In genomic region chr8:111989911-111990310, GRCm38 (mm10) we compare ENCODE assay signal across 9 mouse cellular contexts. TPM values are rescaled to one million over a fixed set of nuclear protein-coding genes. Genes with fewer than 3 reads are reported as not detected.
DNase-seq lines count a peak whose midpoint lies in the region; ATAC-seq and TF ChIP-seq lines count a peak whose summit lies in the region.
"Had no signal": no experiment of that assay in that cellular context is flagged by ENCODE, and none has a peak within 500 bp of the region (broad histone marks: within the 10 kb centered on the region; RNA-seq: fewer than 3 reads in every experiment).

No protein-coding gene starts in this region.

- H3K9me3 ChIP-seq in forebrain, postnatal 0 days (ENCODE audit: low read length) = no peaks in the 10 kb centered on the region
- no peaks in the 10 kb centered on the region for H3K9me3 ChIP-seq in forebrain, embryonic 16.5 days (ENCODE audit: control insufficient read depth, low read length)
- no peaks in the 10 kb centered on the region for H3K9me3 ChIP-seq in embryonic facial prominence, embryonic 10.5 days
- H3K9me3 ChIP-seq: neural tube, embryonic 12.5 days had no signal

- no peaks in the 10 kb centered on the region for H3K4me1 ChIP-seq in forebrain, postnatal 0 days (ENCODE audit: insufficient read depth)
- peaks cover 7% of the 10 kb centered on the region for H3K4me1 ChIP-seq in forebrain, embryonic 16.5 days (replicated peaks; ENCODE audit: control insufficient read depth, insufficient read depth, low read length)
- peaks cover 10% of the 10 kb centered on the region for H3K4me1 ChIP-seq in embryonic facial prominence, embryonic 10.5 days

- no peak overlapping the region for H3K27ac ChIP-seq in forebrain, postnatal 0 days (ENCODE audit: low read depth, low read length)
- no peak overlapping the region for H3K27ac ChIP-seq in forebrain, embryonic 16.5 days (ENCODE audit: low read length)
- H3K27ac ChIP-seq in embryonic facial prominence, embryonic 10.5 days (replicated peaks) = no peak overlapping the region
- H3K27ac ChIP-seq: neural tube, embryonic 12.5 days had no signal

- TF ChIP-seq CTCF in forebrain, postnatal 0 days (IDR thresholded peaks at IDR 0.05; ENCODE audit: low read depth) = peak; percentile 86

- ATAC-seq in forebrain, postnatal 0 days = no peak
- no peak for ATAC-seq in forebrain, embryonic 16.5 days

- H3K36me3 ChIP-seq in forebrain, postnatal 0 days (ENCODE audit: insufficient read depth) = peaks cover 38% of the 10 kb centered on the region
- peaks cover 11% of the 10 kb centered on the region; the same call in 1 of the 2 replicates for H3K36me3 ChIP-seq in forebrain, embryonic 16.5 days (ENCODE audit: control insufficient read depth, insufficient read depth)
- H3K36me3 ChIP-seq in embryonic facial prominence, embryonic 10.5 days (replicated peaks) = peaks cover 70% of the 10 kb centered on the region

- no peak overlapping the region for H3K9ac ChIP-seq in forebrain, postnatal 0 days
- H3K9ac ChIP-seq in forebrain, embryonic 16.5 days (replicated peaks; ENCODE audit: low read depth, low read length) = no peak overlapping the region
- H3K9ac ChIP-seq: neural tube, embryonic 12.5 days had no signal

- H3K4me2 ChIP-seq in forebrain, postnatal 0 days (ENCODE audit: low read depth) = no peak overlapping the region
- no peak overlapping the region for H3K4me2 ChIP-seq in forebrain, embryonic 16.5 days (ENCODE audit: low read length)
- H3K4me2 ChIP-seq: neural tube, embryonic 12.5 days had no signal

- 12% methylated on average over 7 of the region's 7 CpGs for WGBS in forebrain, postnatal 0 days
- WGBS in forebrain, embryonic 16.5 days = 13% methylated on average over 7 of the region's 7 CpGs
- 22% methylated on average over 7 of the region's 7 CpGs for WGBS in embryonic facial prominence, embryonic 10.5 days

- intact Hi-C loops in left cerebral cortex, postnatal 10 days (cut with DNase I) = loop anchor here (5.0 to 10.0 kb wide), 2 partner anchors 48 to 105 kb away; partner anchors contain the start of gene Gabarapl2

- DNase-seq in forebrain, postnatal 0 days = peak; percentile 79
- peak; percentile 78 to 82 for DNase-seq in adrenal gland, postnatal 36 days
- peak; percentile 84 for DNase-seq in embryonic facial prominence, embryonic 10.5 days (ENCODE audit: low spot score)
- DNase-seq in heart, postnatal 4 days = peak; percentile 86
- peak; percentile 37 to 77 for DNase-seq in left cerebral cortex, postnatal 10 days (ENCODE audit: extremely low spot score in 1 of 2, low spot score in 2 of 2)
- peak; percentile 91 for DNase-seq in mesoderm, embryonic 11.5 days (ENCODE audit: low read depth, low spot score)
- DNase-seq in spleen, postnatal 36 days (ENCODE audit: low spot score in 2 of 2) = peak; percentile 45 to 66

- H3K27me3 ChIP-seq in forebrain, postnatal 0 days (ENCODE audit: insufficient read depth, low read length) = no peaks in the 10 kb centered on the region
- H3K27me3 ChIP-seq in forebrain, embryonic 16.5 days (replicated peaks; ENCODE audit: control insufficient read depth, insufficient read depth, low read length) = no peaks in the 10 kb centered on the region
- no peaks in the 10 kb centered on the region for H3K27me3 ChIP-seq in embryonic facial prominence, embryonic 10.5 days (replicated peaks; ENCODE audit: low read depth, poor library complexity, severe bottlenecking)
- H3K27me3 ChIP-seq: neural tube, embryonic 12.5 days had no signal

- H3K4me3 ChIP-seq in forebrain, postnatal 0 days (ENCODE audit: low read depth, low read length) = no peak overlapping the region
- H3K4me3 ChIP-seq in forebrain, embryonic 16.5 days (replicated peaks; ENCODE audit: low read length) = no peak overlapping the region
- no peak overlapping the region for H3K4me3 ChIP-seq in embryonic facial prominence, embryonic 10.5 days
- H3K4me3 ChIP-seq: neural tube, embryonic 12.5 days had no signal

RNA-seq across cellular contexts. Expression of gene Adat1, which starts 2.2 kb away (rescaled TPM):
- total RNA-seq in forebrain, postnatal 0 days (2014; rRNA removed) = 4.5 TPM in 2 replicates
- polyA plus RNA-seq in forebrain, postnatal 0 days (2015; fragmentation: Nextera tagmentation; extraction: Ambion mirVana) = 3.4 and 4.3 TPM in 2 replicates
- 8.4 and 10.0 TPM in 2 replicates for polyA plus RNA-seq in forebrain, embryonic 16.5 days (2015; fragmentation: Nextera tagmentation; extraction: Ambion mirVana)
- 1 to 10 TPM; 3.3 to 3.4 TPM for total RNA-seq in adrenal gland, postnatal 36 days (2021)
- 15.7 and 17.1 TPM in 2 replicates for polyA plus RNA-seq in embryonic facial prominence, embryonic 10.5 days (2016; fragmentation: Nextera tagmentation; extraction: Ambion mirVana)
- total RNA-seq in heart, postnatal 4 days (2021) = 1 to 10 TPM; 1.4 to 1.5 TPM
- total RNA-seq in left cerebral cortex, postnatal 10 days (2021) = 1 to 10 TPM; 4.5 to 4.6 TPM

RNA-seq across cellular contexts. Expression of gene Kars, which starts 21.2 kb away (rescaled TPM):
- total RNA-seq in forebrain, postnatal 0 days (2014; rRNA removed) = 125 and 136 TPM in 2 replicates
- polyA plus RNA-seq in forebrain, postnatal 0 days (2015; fragmentation: Nextera tagmentation; extraction: Ambion mirVana) = 160 and 165 TPM in 2 replicates
- 171 and 181 TPM in 2 replicates for polyA plus RNA-seq in forebrain, embryonic 16.5 days (2015; fragmentation: Nextera tagmentation; extraction: Ambion mirVana)
- 100 to 1,000 TPM; 108 to 110 TPM for total RNA-seq in adrenal gland, postnatal 36 days (2021)
- 274 and 284 TPM in 2 replicates for polyA plus RNA-seq in embryonic facial prominence, embryonic 10.5 days (2016; fragmentation: Nextera tagmentation; extraction: Ambion mirVana)
- total RNA-seq in heart, postnatal 4 days (2021) = 100 to 1,000 TPM; 100 to 105 TPM
- total RNA-seq in left cerebral cortex, postnatal 10 days (2021) = 10 to 100 TPM; 83.6 to 89.3 TPM

RNA-seq across cellular contexts. Expression of gene Terf2ip, which starts 21.3 kb away (rescaled TPM):
- 61.0 and 71.2 TPM in 2 replicates for total RNA-seq in forebrain, postnatal 0 days (2014; rRNA removed)
- 31.6 and 61.5 TPM in 2 replicates for polyA plus RNA-seq in forebrain, postnatal 0 days (2015; fragmentation: Nextera tagmentation; extraction: Ambion mirVana)
- polyA plus RNA-seq in forebrain, embryonic 16.5 days (2015; fragmentation: Nextera tagmentation; extraction: Ambion mirVana) = 57.0 and 64.6 TPM in 2 replicates
- 10 to 100 TPM; 20.7 to 21.7 TPM for total RNA-seq in adrenal gland, postnatal 36 days (2021)
- 27.0 and 28.6 TPM in 2 replicates for polyA plus RNA-seq in embryonic facial prominence, embryonic 10.5 days (2016; fragmentation: Nextera tagmentation; extraction: Ambion mirVana)
- total RNA-seq in heart, postnatal 4 days (2021) = 10 to 100 TPM; 11.3 to 12.6 TPM
- 10 to 100 TPM; 34.5 to 36.7 TPM for total RNA-seq in left cerebral cortex, postnatal 10 days (2021)

RNA-seq across cellular contexts. Expression of gene Gm6793, which starts 24.9 kb away (rescaled TPM):
- not detected in 2 replicates for total RNA-seq in forebrain, postnatal 0 days (2014; rRNA removed)
- polyA plus RNA-seq in forebrain, postnatal 0 days (2015; fragmentation: Nextera tagmentation; extraction: Ambion mirVana) = 0.16 and 0.35 TPM in 2 replicates
- polyA plus RNA-seq in forebrain, embryonic 16.5 days (2015; fragmentation: Nextera tagmentation; extraction: Ambion mirVana) = 0.85 TPM in 1 of 2 replicates, not detected in the other
- under 1 TPM; 0.20 to 0.23 TPM for total RNA-seq in adrenal gland, postnatal 36 days (2021)
- polyA plus RNA-seq in embryonic facial prominence, embryonic 10.5 days (2016; fragmentation: Nextera tagmentation; extraction: Ambion mirVana) = 0.25 and 0.45 TPM in 2 replicates
- total RNA-seq in heart, postnatal 4 days (2021) = under 1 TPM in 1 of 2 experiments, not detected in 1; 0.33 TPM
- total RNA-seq in left cerebral cortex, postnatal 10 days (2021) = under 1 TPM in 1 of 2 experiments, not detected in 1; 0.22 TPM

RNA-seq across cellular contexts. Expression of gene Gabarapl2, which starts 49.4 kb away (rescaled TPM):
- 155 and 165 TPM in 2 replicates for total RNA-seq in forebrain, postnatal 0 days (2014; rRNA removed)
- polyA plus RNA-seq in forebrain, postnatal 0 days (2015; fragmentation: Nextera tagmentation; extraction: Ambion mirVana) = 484 and 489 TPM in 2 replicates
- 479 and 491 TPM in 2 replicates for polyA plus RNA-seq in forebrain, embryonic 16.5 days (2015; fragmentation: Nextera tagmentation; extraction: Ambion mirVana)
- total RNA-seq in adrenal gland, postnatal 36 days (2021) = 100 to 1,000 TPM; 158 to 177 TPM
- polyA plus RNA-seq in embryonic facial prominence, embryonic 10.5 days (2016; fragmentation: Nextera tagmentation; extraction: Ambion mirVana) = 186 and 194 TPM in 2 replicates
- total RNA-seq in heart, postnatal 4 days (2021) = 100 to 1,000 TPM; 104 to 105 TPM
- 100 to 1,000 TPM; 206 to 213 TPM for total RNA-seq in left cerebral cortex, postnatal 10 days (2021)
